Mouse (Mus musculus) stomach, postnatal 0 days (tissue): ENCODE measurements around the gene Ly6g6e. TPM values are rescaled to one million over a fixed set of nuclear protein-coding genes. Genes with fewer than 3 reads are reported as not detected.

Experiments
- ATAC-seq: fragments of 200-750 bp; cut with Nextera tagmentation; 2 replicates; pipeline ENCODE4 v1.8.0; 2017; ENCODE audit not compliant: low FRiP score, low TSS enrichment
- DNase-seq: peaks from one replicate; pipeline ENCODE4 v3.0.0-alpha.2; 2016; ENCODE audit warnings: low spot score
- H3K27ac ChIP-seq: fragments of 300-500 bp; sonication (generic); replicated peaks from 2 replicates; pipeline ENCODE4 v1.5.1; 2014; ENCODE audit warnings: mild to moderate bottlenecking, control low read depth
- H3K27me3 ChIP-seq: fragments of 300-500 bp; sonication (generic); 2 replicates; pipeline ENCODE4 v1.6.1; 2014; ENCODE audit warnings: low read length; ENCODE audit not compliant: control insufficient read depth, insufficient read depth
- H3K36me3 ChIP-seq: fragments of 300-500 bp; sonication (generic); 2 replicates; pipeline ENCODE4 v1.6.1; 2014; ENCODE audit warnings: low read length, mixed read lengths; ENCODE audit not compliant: control insufficient read depth, insufficient read depth
- H3K4me1 ChIP-seq: fragments of 300-500 bp; sonication (generic); replicated peaks from 2 replicates; pipeline ENCODE4 v1.6.1; 2014; ENCODE audit warnings: antibody characterized with exemption; ENCODE audit not compliant: control insufficient read depth, insufficient read depth
- H3K4me2 ChIP-seq: fragments of 300-500 bp; sonication (generic); replicated peaks from 2 replicates; pipeline ENCODE4 v1.6.1; 2014; ENCODE audit warnings: low read depth, mild to moderate bottlenecking, control low read depth, moderate library complexity
- H3K4me3 ChIP-seq: fragments of 300-500 bp; sonication (generic); 2 replicates; pipeline ENCODE4 v1.5.1; 2014; ENCODE audit warnings: low read depth, low read length, control low read depth
- H3K9ac ChIP-seq: fragments of 300-500 bp; sonication (generic); 2 replicates; pipeline ENCODE4 v1.6.1; 2014; ENCODE audit warnings: mild to moderate bottlenecking, low read length, control low read depth, mixed read lengths
- H3K9me3 ChIP-seq: fragments of 300-500 bp; sonication (generic); 2 replicates; pipeline ENCODE4 v1.6.1; 2016; ENCODE audit warnings: low read length; ENCODE audit not compliant: control insufficient read depth
- CTCF ChIP-seq: IDR thresholded peaks from 2 replicates; pipeline ENCODE4 v1.5.1; 2016; ENCODE audit warnings: antibody characterized with exemption, low read depth, mild to moderate bottlenecking, moderate library complexity
- EP300 ChIP-seq: optimal IDR thresholded peaks from 2 replicates; pipeline ENCODE3; 2016; ENCODE audit warnings: antibody characterized with exemption
- WGBS: fragments of 180-500 bp; shearing (Covaris S2); extraction: QIAGEN DNeasy Blood & Tissue Kit; methylation state at CpG from one replicate; pipeline ENCODE4 v1.1.7; 2014; 5-methylcytosine and 5-hydroxymethylcytosine counted together
- polyA plus RNA-seq: library from polyadenylated mRNA; unstranded; fragments of >200 nt; fragmentation: Nextera tagmentation; extraction: Ambion mirVana; gene quantifications from 2 replicates; pipeline ENCODE4 v1.2.1, GENCODE M21; 2015

Gene Ly6g6e
- polyA plus RNA-seq, 1 experiment from 2014 or later: 109 TPM

- WGBS: 57% methylated on average over 12 of the region's 12 CpGs
- no peak for DNase-seq
- peak overlapping the region; percentile 83 for H3K4me2 ChIP-seq
- ATAC-seq: no peak
- TF ChIP-seq CTCF (no peak), EP300 (no peak)
- H3K4me1 ChIP-seq: peaks cover 12% of the 10 kb centered on the region; the same call in 1 of the 2 replicates
- H3K9me3 ChIP-seq: no peaks in the 10 kb centered on the region
- H3K27me3 ChIP-seq: no peaks in the 10 kb centered on the region
- peak overlapping the region; percentile 72 for H3K4me3 ChIP-seq
- peak overlapping the region; percentile 99 for H3K27ac ChIP-seq
- H3K9ac ChIP-seq: peak overlapping the region; percentile 88
- peaks cover 29% of the 10 kb centered on the region for H3K36me3 ChIP-seq
These were observed 24.4 kb upstream of the Ly6g6e start for GRCm38 (mm10) chr17:35052271-35052798.

GRCm38 (mm10) chr17:35055691-35056495 lies 20.8 kb upstream of the Ly6g6e start:
- Histone ChIP-seq H3K4me3 (no peak overlapping the region), H3K9me3 (no peaks in the 10 kb centered on the region), H3K4me2 (no peak overlapping the region), H3K4me1 (0 out of 2 replicates have a peak, but pooled peaks cover 4% of the 10 kb centered on the region), H3K36me3 (peaks cover 36% of the 10 kb centered on the region), H3K27me3 (no peaks in the 10 kb centered on the region), H3K27ac (no peak overlapping the region), H3K9ac (no peak overlapping the region)
- TF ChIP-seq EP300 (no peak), CTCF (no peak)
- 83% methylated on average over 7 of the region's 7 CpGs for WGBS
- DNase-seq (no peak), ATAC-seq (no peak)

GRCm38 (mm10) chr17:35057090-35057489 lies 19.6 kb upstream of the Ly6g6e start:
- no peaks in the 10 kb centered on the region for H3K27me3 ChIP-seq
- no peak overlapping the region for H3K27ac ChIP-seq
- TF ChIP-seq EP300 (no peak), CTCF (no peak)
- H3K4me1 ChIP-seq: 0 out of 2 replicates have a peak, but pooled peaks cover 2% of the 10 kb centered on the region
- peaks cover 40% of the 10 kb centered on the region for H3K36me3 ChIP-seq
- DNase-seq (no peak), ATAC-seq (no peak)
- H3K4me2 ChIP-seq: no peak overlapping the region
- 60% methylated on average over 3 of the region's 3 CpGs for WGBS
- no peaks in the 10 kb centered on the region for H3K9me3 ChIP-seq
- no peak overlapping the region for H3K9ac ChIP-seq
- H3K4me3 ChIP-seq: no peak overlapping the region

- WGBS: 44% methylated on average over 9 of the region's 9 CpGs
- no peaks in the 10 kb centered on the region for H3K27me3 ChIP-seq
- H3K4me1 ChIP-seq: no peaks in the 10 kb centered on the region
- no peaks in the 10 kb centered on the region for H3K9me3 ChIP-seq
- DNase-seq (no peak), ATAC-seq (no peak)
- peak overlapping the region; percentile 38; the same call in 1 of the 2 replicates for H3K9ac ChIP-seq
- H3K36me3 ChIP-seq: peaks cover 34% of the 10 kb centered on the region
- H3K4me2 ChIP-seq: peak overlapping the region; percentile 63; the same call in 1 of the 2 replicates
- peak overlapping the region; percentile 63 for H3K27ac ChIP-seq
- H3K4me3 ChIP-seq: 0 out of 2 replicates have a peak overlapping the region, but pooled peaks have one; percentile 65
- TF ChIP-seq EP300 (no peak), CTCF (no peak)
These were observed 18.4 kb upstream of the Ly6g6e start for GRCm38 (mm10) chr17:35058316-35058715.

GRCm38 (mm10) chr17:35058911-35059892 lies 17.5 kb upstream of the Ly6g6e start, which contains the start of gene Ddah2:
Ddah2 (plus strand) TSS chr17:35059035.
- no peaks in the 10 kb centered on the region for H3K27me3 ChIP-seq
- peak within 1 kb of the TSS; percentile 63 for H3K4me2 ChIP-seq
- peaks cover 28% of the 10 kb centered on the region for H3K36me3 ChIP-seq
- ATAC-seq (peak; percentile 88), DNase-seq (peak; percentile 85)
- H3K27ac ChIP-seq: peak within 1 kb of the TSS; percentile 89
- WGBS: under 1% methylated on average over 57 of the region's 57 CpGs
- no peak for TF ChIP-seq EP300
- TF ChIP-seq CTCF: peak; percentile 79
- peak within 1 kb of the TSS; percentile 79 for H3K9ac ChIP-seq
- H3K4me1 ChIP-seq: no peaks in the 10 kb centered on the region
- H3K4me3 ChIP-seq: peak within 1 kb of the TSS; percentile 65
- no peaks in the 10 kb centered on the region for H3K9me3 ChIP-seq
